Mouse (Mus musculus) embryonic fibroblast, embryonic 13.5 days (primary cell): Measurements from ENCODE around the gene Dcaf11. TPM values are rescaled to one million over a fixed set of nuclear protein-coding genes. Genes with fewer than 3 reads are reported as not detected.

Experiments used
- H3K27ac ChIP-seq: 2 replicates; pipeline ENCODE4 v1.5.1; 2012; ENCODE audit warnings: low read length, control low read depth, inconsistent platforms; ENCODE audit not compliant: insufficient read depth
- H3K4me1 ChIP-seq: 2 replicates; pipeline ENCODE4 v1.6.1; 2011; ENCODE audit warnings: low read length; ENCODE audit not compliant: control insufficient read depth, insufficient read depth
- H3K4me3 ChIP-seq: 2 replicates; pipeline ENCODE4 v1.5.1; 2011; ENCODE audit warnings: mild to moderate bottlenecking, control low read depth, low read length; ENCODE audit not compliant: insufficient read depth
- CTCF ChIP-seq: IDR thresholded peaks from 2 replicates; pipeline ENCODE4 v1.5.1; 2011; ENCODE audit warnings: mild to moderate bottlenecking, control low read depth, low read length, moderate library complexity, borderline replicate concordance; ENCODE audit not compliant: insufficient read depth
- POLR2A ChIP-seq: IDR thresholded peaks from 2 replicates; pipeline ENCODE4 v1.6.1; 2011; ENCODE audit warnings: low read depth, mild to moderate bottlenecking, control low read depth, low read length, moderate library complexity
- polyA plus RNA-seq: library from polyadenylated mRNA; stranded (reverse); fragments of >200 nt; gene quantifications from 2 replicates; pipeline ENCODE4 v1.2.4, GENCODE M21; 2011; ENCODE audit warnings: low read depth; ENCODE audit not compliant: missing spikeins, insufficient read length

Dcaf11 gene
- polyA plus RNA-seq, 1 experiment = 19.4 TPM

DNA sequence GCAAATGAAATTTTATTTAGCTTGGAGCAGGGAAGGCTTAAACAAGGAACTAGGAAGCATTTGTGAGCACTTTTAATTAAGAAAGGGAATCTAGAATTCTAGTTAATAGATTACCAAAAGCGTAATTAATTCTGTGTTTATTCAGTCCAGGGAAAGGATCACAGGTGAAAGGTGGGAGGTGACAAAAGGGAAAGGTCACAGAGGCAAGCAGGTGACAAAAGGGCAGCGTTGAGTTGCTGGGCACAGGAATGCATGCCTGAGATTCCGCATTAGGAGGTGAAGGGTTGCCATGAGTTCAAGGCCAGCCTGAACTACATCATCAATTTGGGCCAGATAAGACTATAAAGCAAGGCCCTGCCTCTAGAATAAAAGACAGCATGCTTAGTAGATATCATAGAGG, 7.7 kb downstream of the Dcaf11 start:
- H3K4me1 ChIP-seq = no peaks in the 10 kb centered on the region
- H3K4me3 ChIP-seq = no peak overlapping the region
- TF ChIP-seq POLR2A (no peak), CTCF (no peak)

DNA sequence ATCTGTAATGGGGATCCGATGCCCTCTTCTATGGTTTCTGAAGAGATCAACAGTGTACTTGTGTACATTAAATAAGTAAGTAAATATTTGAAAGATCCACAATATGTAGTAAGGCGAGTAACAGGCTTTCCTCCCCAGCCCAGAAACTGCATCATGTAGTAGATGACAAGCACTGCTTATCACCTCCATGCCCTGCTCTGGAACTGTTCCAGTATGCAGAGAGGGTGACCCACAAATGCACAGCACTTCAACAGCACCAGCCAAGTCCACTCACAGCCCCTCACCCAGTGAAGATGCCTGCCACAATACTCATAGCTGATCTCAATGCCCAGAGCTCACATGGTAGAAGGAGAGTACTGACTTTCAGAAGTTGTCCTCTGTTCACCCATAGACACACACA, 10.8 kb downstream of the Dcaf11 start:
- TF ChIP-seq POLR2A = no peak
- TF ChIP-seq CTCF = no peak
- Histone ChIP-seq H3K4me1 (no peaks in the 10 kb centered on the region), H3K4me3 (no peak overlapping the region), H3K27ac (no peak overlapping the region)

More for the DNA sequence above, 7.7 kb downstream of the Dcaf11 start:
- H3K27ac ChIP-seq = no peak overlapping the region

DNA sequence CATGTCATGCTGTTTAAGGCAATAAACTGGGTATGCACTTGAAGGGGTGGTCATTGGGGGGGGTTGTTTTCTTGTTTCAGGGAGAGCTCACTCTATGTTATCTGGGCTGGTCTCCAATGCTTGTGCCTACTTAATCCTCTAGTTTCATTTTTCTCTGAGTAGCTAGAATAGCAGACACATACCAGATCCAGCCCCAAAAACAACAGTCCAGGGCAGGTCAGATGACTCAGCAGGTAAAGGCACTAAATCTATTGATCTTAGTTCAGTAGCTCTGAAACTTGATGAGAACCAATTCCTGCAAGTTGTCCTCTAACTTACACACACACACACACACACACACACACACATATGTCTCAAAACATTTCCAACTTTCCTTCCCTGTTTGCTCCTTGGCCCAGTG, 12.0 kb downstream of the Dcaf11 start:
- TF ChIP-seq CTCF (no peak), POLR2A (no peak)
- no peaks in the 10 kb centered on the region for H3K4me1 ChIP-seq
- no peak overlapping the region for H3K4me3 ChIP-seq
- no peak overlapping the region for H3K27ac ChIP-seq

GRCm38 (mm10) chr14:55575302-55575701, 15.5 kb downstream of the Dcaf11 start, which contains the start of gene Fitm1:
Fitm1 (plus strand) TSS chr14:55575617.
- TF ChIP-seq POLR2A = no peak
- Histone ChIP-seq H3K27ac (no peak within 1 kb of the TSS), H3K4me3 (no peak within 1 kb of the TSS), H3K4me1 (no peaks in the 10 kb centered on the region)

GRCm38 (mm10) chr14:55575711-55576110, 15.9 kb downstream of the Dcaf11 start:
- TF ChIP-seq POLR2A (no peak), CTCF (no peak)
- H3K4me3 ChIP-seq = no peak overlapping the region

DNA sequence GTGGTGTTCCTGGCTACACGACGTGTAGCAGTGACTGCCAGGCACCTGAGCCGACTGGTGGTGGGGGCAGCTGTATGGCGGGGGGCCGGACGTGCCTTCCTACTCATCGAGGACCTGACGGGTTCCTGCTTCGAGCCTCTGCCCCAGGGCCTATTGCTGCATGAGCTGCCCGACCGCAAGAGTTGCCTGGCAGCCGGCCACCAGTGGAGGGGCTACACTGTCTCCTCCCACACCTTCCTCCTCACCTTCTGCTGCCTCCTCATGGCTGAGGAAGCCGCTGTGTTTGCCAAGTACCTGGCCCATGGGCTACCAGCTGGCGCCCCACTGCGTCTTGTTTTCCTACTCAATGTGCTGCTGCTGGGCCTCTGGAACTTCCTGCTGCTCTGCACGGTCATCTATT, 16.6 kb downstream of the Dcaf11 start:
- no peak overlapping the region for H3K4me3 ChIP-seq
- no peaks in the 10 kb centered on the region for H3K4me1 ChIP-seq
- no peak for TF ChIP-seq CTCF
- TF ChIP-seq POLR2A = no peak
- H3K27ac ChIP-seq = no peak overlapping the region

More at GRCm38 (mm10) chr14:55575711-55576110, 15.9 kb downstream of the Dcaf11 start:
- no peaks in the 10 kb centered on the region for H3K4me1 ChIP-seq
- no peak overlapping the region for H3K27ac ChIP-seq

DNA sequence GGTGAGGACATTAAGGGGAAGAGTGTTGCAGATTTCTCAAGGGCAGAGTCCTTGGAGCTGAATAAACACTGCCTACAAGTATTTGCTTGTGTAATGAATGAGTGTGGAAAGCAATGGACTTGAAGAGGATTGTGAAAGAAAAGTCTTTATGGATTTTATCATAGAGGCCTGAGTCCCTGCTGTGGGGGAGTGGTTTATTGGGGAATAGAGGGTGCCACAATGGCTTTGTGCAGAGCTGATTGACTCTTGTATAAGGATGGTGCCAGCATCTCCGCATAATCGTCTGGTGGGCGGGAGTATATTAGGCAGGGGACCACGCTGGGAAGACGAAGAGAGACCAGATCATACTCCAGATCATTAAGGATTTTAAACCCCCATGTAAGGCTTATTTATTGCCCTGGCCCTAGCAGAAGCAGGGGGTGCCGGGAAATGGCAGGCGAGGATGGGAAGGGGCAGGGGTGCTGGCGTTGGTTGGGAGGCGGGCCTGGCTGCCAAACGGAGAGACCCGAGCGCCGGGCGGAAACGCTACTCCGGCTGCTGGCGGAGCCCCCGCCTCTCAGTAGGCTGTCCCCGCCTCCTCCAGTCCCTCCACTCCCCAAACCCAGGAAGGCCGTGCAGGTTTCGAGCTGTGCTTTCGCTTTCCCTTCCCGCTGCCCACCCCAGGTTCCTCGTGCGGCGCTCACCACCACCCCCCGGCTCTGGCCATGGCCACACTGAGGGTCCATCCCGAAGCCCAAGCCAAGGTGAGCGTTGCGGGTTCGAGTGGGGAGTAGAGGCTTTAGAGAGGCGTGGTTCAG, 18.3 kb downstream of the Dcaf11 start, which contains the start of gene Psme1:
Gene Psme1 (plus strand): TSS at position 253 of the 797 bp plus-strand sequence.
- Histone ChIP-seq H3K27ac (peak within 1 kb of the TSS; percentile 30; the same call in 1 of the 2 replicates), H3K4me3 (peak within 1 kb of the TSS; percentile 82), H3K4me1 (no peaks in the 10 kb centered on the region)
- TF ChIP-seq POLR2A = peak; percentile 73
- no peak for TF ChIP-seq CTCF

DNA sequence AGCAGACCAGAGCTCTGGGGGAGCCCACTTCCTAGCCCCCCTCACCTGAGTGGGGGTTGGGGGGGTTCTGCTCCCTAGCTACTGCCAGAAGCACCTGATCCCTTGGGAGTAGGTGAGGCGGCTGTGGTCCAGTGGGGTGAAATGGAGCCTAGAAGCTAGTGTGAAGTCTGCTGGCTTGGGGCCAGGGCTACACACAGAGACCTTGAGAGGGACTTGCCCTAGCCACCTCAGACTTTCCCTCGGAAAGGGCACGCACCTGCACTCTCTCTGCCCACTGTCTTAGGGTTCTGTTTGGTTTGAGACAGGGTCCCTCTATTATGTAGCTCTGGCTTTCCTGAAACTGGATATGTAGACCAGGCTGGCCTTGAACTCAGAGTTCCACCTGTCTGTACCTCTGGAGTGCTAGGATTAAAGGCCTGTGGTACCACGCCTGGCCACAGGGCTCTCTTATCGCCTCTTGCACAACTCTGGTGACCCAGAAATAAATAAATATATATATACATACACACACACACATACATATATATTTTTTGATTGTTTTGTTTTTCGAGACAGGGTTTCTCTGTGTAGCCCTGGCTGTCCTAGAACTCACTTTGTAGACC, 19.0 kb downstream of the Dcaf11 start:
- TF ChIP-seq POLR2A (no peak), CTCF (no peak)
- Histone ChIP-seq H3K4me1 (no peaks in the 10 kb centered on the region), H3K4me3 (peak overlapping the region; percentile 82), H3K27ac (no peak overlapping the region)

- Histone ChIP-seq H3K4me1 (no peaks in the 10 kb centered on the region), H3K4me3 (no peak overlapping the region), H3K27ac (no peak overlapping the region)
- TF ChIP-seq POLR2A (no peak), CTCF (no peak)
Measured at GRCm38 (mm10) chr14:55579511-55580496, 20.0 kb downstream of the Dcaf11 start.
